In the genomic region with DNA sequence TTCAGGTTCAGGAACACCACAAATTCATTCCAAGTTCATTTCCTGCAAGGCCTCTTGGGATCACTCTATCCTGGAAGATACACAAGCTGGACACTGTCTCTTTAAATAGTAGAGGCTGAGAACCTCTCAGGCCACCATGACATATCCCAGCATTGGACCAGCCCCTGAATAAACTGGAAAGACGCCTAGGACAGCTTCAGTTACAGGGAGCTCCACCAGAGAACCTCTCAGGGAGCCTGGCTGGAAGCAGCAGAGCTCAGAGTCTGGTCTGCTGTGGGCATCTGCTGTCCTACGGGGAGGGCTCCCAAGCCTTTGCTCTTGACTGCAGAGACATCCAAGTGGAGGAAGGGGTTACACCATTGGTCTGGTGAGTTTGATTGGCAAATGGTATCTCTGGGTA, we compare ENCODE assay signal across 7 mouse cellular contexts. TPM values are rescaled to one million over a fixed set of nuclear protein-coding genes. Genes with fewer than 3 reads are reported as not detected.
DNase-seq lines count a peak whose midpoint lies in the region; ATAC-seq and TF ChIP-seq lines count a peak whose summit lies in the region.

A gene (plus strand): TSS at position 199 of the 400 bp plus-strand sequence.

- TF ChIP-seq CTCF in C2C12 (IDR thresholded peaks at IDR 0.05; ENCODE audit: control insufficient read depth, insufficient read depth, insufficient read length), result no peak
- no peak for TF ChIP-seq CTCF in lung, postnatal 0 days (IDR thresholded peaks at IDR 0.05)

- H3K79me3 ChIP-seq in C2C12 (ENCODE audit: low read depth), result peaks cover 3% of the 10 kb centered on the region

- H3K4me3 ChIP-seq in C2C12 (ENCODE audit: insufficient read depth, poor library complexity, severe bottlenecking), result no peak within 1 kb of the TSS
- H3K4me3 ChIP-seq in hindbrain, embryonic 15.5 days, result no peak within 1 kb of the TSS
- no peak within 1 kb of the TSS for H3K4me3 ChIP-seq in lung, postnatal 0 days (ENCODE audit: low read depth, low read length)

- H3K4me1 ChIP-seq in hindbrain, embryonic 15.5 days (replicated peaks), result peaks cover 32% of the 10 kb centered on the region
- H3K4me1 ChIP-seq in lung, postnatal 0 days (ENCODE audit: insufficient read depth, low read depth, low read length), result peaks cover 22% of the 10 kb centered on the region

- H3K9ac ChIP-seq in hindbrain, embryonic 15.5 days, result no peak within 1 kb of the TSS
- no peak within 1 kb of the TSS for H3K9ac ChIP-seq in lung, postnatal 0 days (replicated peaks; ENCODE audit: low read depth)

- no peaks in the 10 kb centered on the region for H3K27me3 ChIP-seq in C2C12 (ENCODE audit: control insufficient read depth, insufficient read depth, insufficient read length)
- H3K27me3 ChIP-seq in hindbrain, embryonic 15.5 days, result peaks cover 48% of the 10 kb centered on the region
- H3K27me3 ChIP-seq in lung, postnatal 0 days (replicated peaks; ENCODE audit: insufficient read depth, low read length), result no peaks in the 10 kb centered on the region

- no peak within 1 kb of the TSS for H3K27ac ChIP-seq in hindbrain, embryonic 15.5 days (replicated peaks)
- peak within 1 kb of the TSS; percentile 94 for H3K27ac ChIP-seq in lung, postnatal 0 days (ENCODE audit: low read length)

- H3K9me3 ChIP-seq in hindbrain, embryonic 15.5 days, result no peaks in the 10 kb centered on the region
- no peaks in the 10 kb centered on the region for H3K9me3 ChIP-seq in lung, postnatal 0 days (ENCODE audit: low read length)

- no peak within 1 kb of the TSS for H3ac ChIP-seq in C2C12 (ENCODE audit: control insufficient read depth, insufficient read length, low read depth)

- H3K79me2 ChIP-seq in C2C12 (ENCODE audit: control insufficient read depth, insufficient read depth), result peaks cover 13% of the 10 kb centered on the region

- no peak within 1 kb of the TSS for H3K4me2 ChIP-seq in hindbrain, embryonic 15.5 days
- peak within 1 kb of the TSS; percentile 85 for H3K4me2 ChIP-seq in lung, postnatal 0 days (replicated peaks; ENCODE audit: low read depth, low read length)

- no peak for ATAC-seq in hindbrain, embryonic 15.5 days (ENCODE audit: low FRiP score, low read depth)
- no peak for ATAC-seq in lung, postnatal 0 days
- ATAC-seq in monocyte, adult 5-6 weeks (replicated peaks; ENCODE audit: insufficient number of reproducible peaks, low FRiP score, low TSS enrichment, poor library complexity, severe bottlenecking), result no peak

- no peak for TF ChIP-seq EP300 in lung, postnatal 0 days (IDR thresholded peaks at IDR 0.05)

- 74% methylated on average over 2 of the region's 2 CpGs for WGBS in hindbrain, embryonic 15.5 days
- WGBS in lung, postnatal 0 days, result 63% methylated on average over 2 of the region's 2 CpGs

- H3K36me3 ChIP-seq in C2C12 (ENCODE audit: control insufficient read depth, insufficient read depth), result peaks cover 2% of the 10 kb centered on the region
- no peaks in the 10 kb centered on the region for H3K36me3 ChIP-seq in hindbrain, embryonic 15.5 days
- H3K36me3 ChIP-seq in lung, postnatal 0 days (ENCODE audit: insufficient read depth, low read length), result no peaks in the 10 kb centered on the region

- DNase-seq in adipocyte (ENCODE audit: low spot score), result peak; percentile 83
- DNase-seq in gastrocnemius, adult 8-10 months (ENCODE audit: low spot score in 2 of 2), result peak; percentile 46 to 56
- no peak for DNase-seq in lung, postnatal 0 days (ENCODE audit: low spot score)
- no peak for DNase-seq in ovary, postnatal 36 days (ENCODE audit: low spot score)

TF ChIP-seq in C2C12, 6 proteins besides CTCF, POLR2A, EP300 and RAD21:
- no peak for TF ChIP-seq CEBPB (IDR thresholded peaks at IDR 0.05; ENCODE audit: low read depth)
- no peak for TF ChIP-seq FOSL1 (IDR thresholded peaks at IDR 0.05; ENCODE audit: insufficient read depth, low read length, poor library complexity, severe bottlenecking)
- no peak for TF ChIP-seq USF1 (IDR thresholded peaks at IDR 0.05; ENCODE audit: low read depth)
- TF ChIP-seq MAX (IDR thresholded peaks at IDR 0.05), result no peak
- no peak for TF ChIP-seq MYOG (IDR thresholded peaks at IDR 0.05; ENCODE audit: control insufficient read depth, extremely low read depth, insufficient read length)
- TF ChIP-seq MYOD1 (IDR thresholded peaks at IDR 0.05; ENCODE audit: control insufficient read depth, insufficient read length, low read depth), result no peak

RNA-seq across cellular contexts. Expression of the gene that starts here (rescaled TPM):
- 56.7 TPM for polyA plus RNA-seq in C2C12 (2012; fragmentation: generic; extraction: Trizol)
- 10 to 100 TPM; 12.7 to 25.4 (median 23.4) TPM for total RNA-seq in gastrocnemius, adult 8-10 months (2022)
- polyA plus RNA-seq in hindbrain, embryonic 15.5 days (2015; fragmentation: Nextera tagmentation; extraction: Ambion mirVana), result 39.6 and 41.1 TPM in 2 replicates
- 523 and 539 TPM in 2 replicates for polyA plus RNA-seq in lung, postnatal 0 days (2015; fragmentation: Nextera tagmentation; extraction: Ambion mirVana)
- not detected in 3 replicates for total RNA-seq in monocyte, adult 5-6 weeks (2017)

Comparison
In these comparisons a context has a peak if more than half of its experiments do, and no peak if none do; other contexts are left out.
1. RNA of the gene that starts here (total RNA-seq): 12.7 to 25.4 TPM in gastrocnemius, adult 8-10 months; not detected in monocyte, adult 5-6 weeks; every median in the first group is over 10 times any median in the second.
2. DNase-seq: peak in adipocyte (single experiment) and gastrocnemius, adult 8-10 months (2 of 2); none in lung, postnatal 0 days (single experiment) and ovary, postnatal 36 days (single experiment).